Mouse (Mus musculus): ENCODE data around the gene Gm17545. TPM values are rescaled to one million over a fixed set of nuclear protein-coding genes. Genes with fewer than 3 reads are reported as not detected.

Gm17545 gene
- polyA plus RNA-seq, 1 experiment from 2014 or later, result not detected

GRCm38 (mm10) chr9:22428666-22429410 is 25.3 kb upstream of the Gm17545 start:
- Histone ChIP-seq H3K27ac (no peak overlapping the region), H3K79me2 (ENCODE audit: inconsistent target) (no peaks in the 10 kb centered on the region), H3K4me3 (ENCODE audit: inconsistent target) (no peak overlapping the region), H3K36me3 (ENCODE audit: inconsistent target) (no peaks in the 10 kb centered on the region)
- WGBS (ENCODE audit: missing documents), result 91% methylated on average over 14 of the region's 14 CpGs

DNA sequence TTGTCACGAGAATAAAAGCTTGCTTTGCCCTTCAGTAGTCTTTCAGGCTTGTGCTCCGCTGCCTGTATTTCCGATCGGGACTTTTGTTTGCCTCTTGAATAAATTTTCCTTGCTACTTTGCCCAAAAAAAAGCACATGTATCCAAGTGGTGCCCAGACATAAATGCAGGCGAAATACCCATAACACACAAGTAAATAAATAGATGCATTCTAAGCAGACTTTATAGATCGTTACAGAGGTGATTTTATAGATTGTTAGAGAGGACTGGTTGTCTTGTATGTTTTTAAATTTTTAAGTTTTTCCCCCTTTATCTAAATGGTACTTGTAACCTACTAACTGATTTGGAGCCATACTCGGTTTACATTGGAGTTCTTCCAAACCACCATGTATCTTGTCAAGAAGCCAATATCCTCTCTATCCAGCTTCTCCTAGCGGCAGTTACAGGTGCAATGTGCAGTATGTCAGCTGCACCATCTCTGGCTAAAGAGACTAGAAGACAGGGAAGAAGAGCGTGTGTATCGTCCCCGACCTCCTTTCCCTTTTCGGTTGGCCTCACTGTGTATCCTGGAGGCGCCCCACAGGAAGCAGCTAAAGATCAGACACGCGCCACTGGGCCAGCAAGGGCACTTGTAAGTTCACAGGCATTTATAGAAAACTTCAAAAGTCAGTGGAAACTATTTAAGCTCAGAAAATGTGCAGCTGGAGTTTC is 24.4 kb upstream of the Gm17545 start:
- WGBS (ENCODE audit: missing documents), result 48% methylated on average over 14 of the region's 15 CpGs
- Histone ChIP-seq H3K27ac (no peak overlapping the region), H3K4me3 (ENCODE audit: inconsistent target) (no peak overlapping the region), H3K36me3 (ENCODE audit: inconsistent target) (no peaks in the 10 kb centered on the region), H3K79me2 (ENCODE audit: inconsistent target) (no peaks in the 10 kb centered on the region)

GRCm38 (mm10) chr9:22430315-22430840 is 23.7 kb upstream of the Gm17545 start:
- Histone ChIP-seq H3K4me3 (ENCODE audit: inconsistent target) (no peak overlapping the region), H3K36me3 (ENCODE audit: inconsistent target) (no peaks in the 10 kb centered on the region), H3K27ac (no peak overlapping the region), H3K79me2 (ENCODE audit: inconsistent target) (no peaks in the 10 kb centered on the region)
- 30% methylated on average over 4 of the region's 5 CpGs for WGBS (ENCODE audit: missing documents)

DNA sequence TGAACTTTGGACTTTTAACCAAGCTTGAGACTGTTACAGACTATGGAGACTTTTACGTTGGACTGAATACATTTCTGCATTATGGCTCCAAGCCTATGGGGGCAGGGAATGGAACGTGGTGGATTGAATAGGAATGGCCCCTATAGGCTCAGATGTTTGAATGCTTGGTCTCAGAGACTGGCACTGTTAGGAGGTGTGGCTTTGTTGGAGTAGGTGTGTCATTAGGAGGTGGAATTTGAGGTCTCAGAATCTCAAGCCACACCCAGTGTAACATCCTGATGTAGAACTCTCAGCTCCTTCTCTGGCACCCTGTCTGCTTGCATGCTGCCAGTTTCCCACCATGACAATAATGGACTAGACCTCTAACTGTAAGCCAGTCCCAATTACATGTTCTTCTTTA is 20.9 kb upstream of the Gm17545 start:
- no peaks in the 10 kb centered on the region for H3K36me3 ChIP-seq (ENCODE audit: inconsistent target)
- WGBS (ENCODE audit: missing documents), result 92% methylated on average over 2 of the region's 2 CpGs
- no peaks in the 10 kb centered on the region for H3K79me2 ChIP-seq (ENCODE audit: inconsistent target)
- no peak overlapping the region for H3K4me3 ChIP-seq (ENCODE audit: inconsistent target)
- H3K27ac ChIP-seq, result no peak overlapping the region

GRCm38 (mm10) chr9:22434101-22434500 is 20.0 kb upstream of the Gm17545 start:
- Histone ChIP-seq H3K4me3 (ENCODE audit: inconsistent target) (no peak overlapping the region), H3K79me2 (ENCODE audit: inconsistent target) (no peaks in the 10 kb centered on the region), H3K27ac (no peak overlapping the region), H3K36me3 (ENCODE audit: inconsistent target) (no peaks in the 10 kb centered on the region)
- WGBS (ENCODE audit: missing documents), result 91% methylated on average over 2 of the region's 2 CpGs

DNA sequence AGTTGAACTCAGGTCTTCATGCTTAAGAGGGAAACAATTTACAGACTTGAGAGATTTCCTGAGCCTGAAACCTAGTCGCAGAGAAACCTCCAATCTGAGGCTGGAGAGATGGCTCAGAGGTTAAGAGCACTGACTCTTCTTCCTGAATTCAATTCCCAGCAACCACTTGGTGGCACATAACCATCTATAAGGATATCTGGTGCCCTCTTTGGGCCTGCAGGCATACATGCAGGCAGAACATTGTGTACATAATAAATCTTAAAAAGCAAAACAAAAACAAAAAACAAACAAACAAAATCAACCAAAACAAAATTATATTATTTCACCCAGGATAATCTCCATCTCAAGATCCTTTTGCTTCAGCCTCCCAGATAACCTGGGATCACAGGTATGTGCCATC is 15.3 kb upstream of the Gm17545 start:
- Histone ChIP-seq H3K27ac (no peak overlapping the region), H3K36me3 (ENCODE audit: inconsistent target) (no peaks in the 10 kb centered on the region), H3K4me3 (ENCODE audit: inconsistent target) (no peak overlapping the region), H3K79me2 (ENCODE audit: inconsistent target) (no peaks in the 10 kb centered on the region)
- 93% methylated on average over 1 of the region's 1 CpGs for WGBS (ENCODE audit: missing documents)

DNA sequence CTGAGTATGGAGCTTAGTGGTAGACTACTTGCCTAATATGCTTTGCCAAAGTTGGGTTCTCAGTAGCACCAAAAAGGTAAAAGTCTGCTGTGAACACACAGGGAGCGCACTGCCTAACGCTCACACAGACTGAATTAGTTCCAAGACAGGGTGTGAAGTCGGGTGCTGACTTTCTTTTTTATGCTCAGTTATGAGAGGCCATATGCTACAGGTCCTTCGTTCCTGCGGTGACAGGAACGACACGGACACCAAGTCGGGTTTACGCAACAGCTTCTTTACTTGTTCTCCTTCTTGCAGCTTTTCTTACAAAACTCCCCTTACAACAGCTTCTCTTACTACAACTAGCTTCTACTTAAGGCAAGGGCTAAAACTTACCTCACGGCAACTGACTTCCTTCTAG is 10.9 kb upstream of the Gm17545 start:
- H3K36me3 ChIP-seq (ENCODE audit: inconsistent target), result peaks cover 3% of the 10 kb centered on the region; the same call in 1 of the 2 replicates
- H3K79me2 ChIP-seq (ENCODE audit: inconsistent target), result no peaks in the 10 kb centered on the region
- H3K27ac ChIP-seq, result no peak overlapping the region
- no peak overlapping the region for H3K4me3 ChIP-seq (ENCODE audit: inconsistent target)
- 55% methylated on average over 10 of the region's 10 CpGs for WGBS (ENCODE audit: missing documents)

- Histone ChIP-seq H3K4me3 (ENCODE audit: inconsistent target) (no peak overlapping the region), H3K27ac (no peak overlapping the region), H3K79me2 (ENCODE audit: inconsistent target) (no peaks in the 10 kb centered on the region), H3K36me3 (ENCODE audit: inconsistent target) (peaks cover 22% of the 10 kb centered on the region; the same call in 1 of the 2 replicates)
- 100% methylated on average over 1 of the region's 1 CpGs for WGBS (ENCODE audit: missing documents)
These were observed 9.0 kb upstream of the Gm17545 start for GRCm38 (mm10) chr9:22445123-22445522.

GRCm38 (mm10) chr9:22447213-22447612 is 6.9 kb upstream of the Gm17545 start:
- no peak overlapping the region for H3K27ac ChIP-seq
- H3K79me2 ChIP-seq (ENCODE audit: inconsistent target), result no peaks in the 10 kb centered on the region
- whole genome bisulfite sequencing (ENCODE audit: missing documents), result 57% methylated on average over 5 of the region's 5 CpGs
- peaks cover 40% of the 10 kb centered on the region for H3K36me3 ChIP-seq (ENCODE audit: inconsistent target)
- no peak overlapping the region for H3K4me3 ChIP-seq (ENCODE audit: inconsistent target)

GRCm38 (mm10) chr9:22448420-22448819 is 5.7 kb upstream of the Gm17545 start:
- H3K36me3 ChIP-seq (ENCODE audit: inconsistent target), result peaks cover 53% of the 10 kb centered on the region
- WGBS (ENCODE audit: missing documents), result 92% methylated on average over 13 of the region's 13 CpGs
- H3K79me2 ChIP-seq (ENCODE audit: inconsistent target), result no peaks in the 10 kb centered on the region
- H3K4me3 ChIP-seq (ENCODE audit: inconsistent target), result no peak overlapping the region
- no peak overlapping the region for H3K27ac ChIP-seq

DNA sequence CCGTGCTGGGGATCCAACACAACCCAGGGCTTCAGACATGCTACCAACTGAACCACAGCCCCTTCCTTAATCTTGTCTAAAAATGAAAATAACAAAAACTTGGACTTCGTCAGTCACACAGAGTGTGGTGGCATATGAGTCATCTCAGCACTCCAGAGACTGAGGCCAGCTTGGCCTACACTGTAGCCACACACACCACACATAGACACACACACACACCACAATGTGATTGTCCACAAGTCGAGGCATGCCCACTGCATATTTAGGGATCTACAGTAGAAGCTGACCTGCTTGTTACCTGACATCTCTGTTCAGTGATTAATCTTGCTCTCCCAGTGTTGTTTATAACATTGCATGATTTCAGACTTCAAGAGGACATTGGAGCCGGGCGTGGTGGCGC is 4.9 kb upstream of the Gm17545 start:
- peaks cover 60% of the 10 kb centered on the region for H3K36me3 ChIP-seq (ENCODE audit: inconsistent target)
- H3K79me2 ChIP-seq (ENCODE audit: inconsistent target), result no peaks in the 10 kb centered on the region
- no peak overlapping the region for H3K4me3 ChIP-seq (ENCODE audit: inconsistent target)
- no peak overlapping the region for H3K27ac ChIP-seq
- WGBS (ENCODE audit: missing documents), result 85% methylated on average over 6 of the region's 6 CpGs

GRCm38 (mm10) chr9:22452697-22453096 is 1.4 kb upstream of the Gm17545 start:
- no peaks in the 10 kb centered on the region for H3K79me2 ChIP-seq (ENCODE audit: inconsistent target)
- H3K36me3 ChIP-seq (ENCODE audit: inconsistent target), result peaks cover 89% of the 10 kb centered on the region
- WGBS (ENCODE audit: missing documents), result 98% methylated on average over 10 of the region's 10 CpGs
- no peak overlapping the region for H3K27ac ChIP-seq
- H3K4me3 ChIP-seq (ENCODE audit: inconsistent target), result no peak overlapping the region

- WGBS (ENCODE audit: missing documents), result 93% methylated on average over 10 of the region's 10 CpGs
- no peak overlapping the region for H3K4me3 ChIP-seq (ENCODE audit: inconsistent target)
- no peaks in the 10 kb centered on the region for H3K79me2 ChIP-seq (ENCODE audit: inconsistent target)
- no peak overlapping the region for H3K27ac ChIP-seq
- peaks cover 82% of the 10 kb centered on the region for H3K36me3 ChIP-seq (ENCODE audit: inconsistent target)
These were observed 577 bp upstream of the Gm17545 start for GRCm38 (mm10) chr9:22453501-22453924.

- H3K79me2 ChIP-seq (ENCODE audit: inconsistent target), result no peaks in the 10 kb centered on the region
- no peak overlapping the region for H3K4me3 ChIP-seq (ENCODE audit: inconsistent target)
- peaks cover 68% of the 10 kb centered on the region for H3K36me3 ChIP-seq (ENCODE audit: inconsistent target)
- no peak overlapping the region for H3K27ac ChIP-seq
These were observed 951 bp downstream of the Gm17545 start for GRCm38 (mm10) chr9:22455041-22455440.

DNA sequence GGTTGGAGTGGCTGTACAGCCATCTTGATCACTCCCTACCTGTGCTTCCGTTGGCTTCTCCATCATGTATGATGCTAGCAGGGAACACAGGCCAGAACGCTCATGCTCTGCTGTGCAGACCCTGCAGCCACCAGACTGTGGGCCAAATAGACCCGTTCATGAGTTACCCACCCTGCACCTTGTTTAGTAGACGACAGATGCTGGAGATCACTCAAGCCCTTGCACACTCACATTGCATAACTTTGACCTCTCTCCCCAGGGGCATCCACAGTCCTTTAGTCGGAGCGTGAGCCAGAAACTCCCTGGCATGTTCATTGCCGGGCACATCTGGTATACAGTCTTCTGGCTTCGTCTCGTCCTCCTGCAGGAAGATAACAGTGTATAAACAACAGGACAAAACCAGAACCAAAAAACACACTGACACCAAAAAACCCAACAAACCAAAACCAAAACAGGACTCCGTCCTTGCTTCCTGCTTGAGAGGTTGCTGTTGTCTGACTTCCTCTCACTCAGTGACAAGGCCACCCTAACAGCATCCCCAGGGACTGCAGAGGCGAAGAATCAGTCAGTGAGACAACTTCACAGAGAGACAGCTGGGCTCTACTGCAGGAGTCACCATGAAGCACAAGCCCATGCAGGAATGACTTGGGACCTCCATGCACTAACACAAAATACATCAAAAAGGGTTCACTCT is 3.2 kb downstream of the Gm17545 start:
- H3K36me3 ChIP-seq (ENCODE audit: inconsistent target), result peaks cover 48% of the 10 kb centered on the region
- WGBS (ENCODE audit: missing documents), result 80% methylated on average over 11 of the region's 11 CpGs
- no peak overlapping the region for H3K4me3 ChIP-seq (ENCODE audit: inconsistent target)
- no peak overlapping the region for H3K27ac ChIP-seq
- H3K79me2 ChIP-seq (ENCODE audit: inconsistent target), result peaks cover 6% of the 10 kb centered on the region; the same call in 1 of the 2 replicates
